Mouse (Mus musculus): ENCODE results near the gene Dbi. TPM values are rescaled to one million over a fixed set of nuclear protein-coding genes. Genes with fewer than 3 reads are reported as not detected.
"Not testable (repeated sequence)": the region's sequence is repeated elsewhere in the genome, so short reads cannot be mapped to it uniquely, and the experiment has no call there.

Gene Dbi
- polyA plus RNA-seq, 1 experiment from 2014 or later, result 816 TPM

GRCm38 (mm10) chr1:120099483-120099882 lies 21.4 kb downstream of the Dbi start:
- ATAC-seq (replicated peaks; ENCODE audit: low FRiP score, low TSS enrichment, low read depth) (no peak), DNase-seq (ENCODE audit: low spot score) (no peak)
- H3K27ac ChIP-seq (ENCODE audit: low read depth), result no peak overlapping the region
- H3K9ac ChIP-seq (ENCODE audit: low read length), result no peak overlapping the region
- 63% methylated on average over 6 of the region's 6 CpGs for WGBS
- H3K27me3 ChIP-seq (replicated peaks; ENCODE audit: control insufficient read depth, insufficient read depth, low read length), result no peaks in the 10 kb centered on the region
- H3K36me3 ChIP-seq (ENCODE audit: control insufficient read depth, insufficient read depth, low read length), result no peaks in the 10 kb centered on the region
- no peaks in the 10 kb centered on the region for H3K4me1 ChIP-seq (replicated peaks; ENCODE audit: control insufficient read depth, insufficient read depth, low read length)
- H3K4me3 ChIP-seq (ENCODE audit: low read depth, low read length), result no peak overlapping the region
- no peak overlapping the region for H3K4me2 ChIP-seq (ENCODE audit: low read length)
- no peaks in the 10 kb centered on the region for H3K9me3 ChIP-seq (ENCODE audit: control insufficient read depth, low read length)

- Histone ChIP-seq H3K4me1 (replicated peaks; ENCODE audit: control insufficient read depth, insufficient read depth, low read length) (no peaks in the 10 kb centered on the region), H3K36me3 (ENCODE audit: control insufficient read depth, insufficient read depth, low read length) (no peaks in the 10 kb centered on the region), H3K9ac (ENCODE audit: low read length) (no peak overlapping the region), H3K9me3 (ENCODE audit: control insufficient read depth, low read length) (no peaks in the 10 kb centered on the region), H3K27me3 (replicated peaks; ENCODE audit: control insufficient read depth, insufficient read depth, low read length) (no peaks in the 10 kb centered on the region), H3K4me3 (ENCODE audit: low read depth, low read length) (no peak overlapping the region), H3K27ac (ENCODE audit: low read depth) (no peak overlapping the region), H3K4me2 (ENCODE audit: low read length) (no peak overlapping the region)
- DNase-seq (ENCODE audit: low spot score) (peak; percentile 82), ATAC-seq (replicated peaks; ENCODE audit: low FRiP score, low TSS enrichment, low read depth) (no peak)
- 15% methylated on average over 7 of the region's 7 CpGs for WGBS
Measured at GRCm38 (mm10) chr1:120098327-120098726, 22.6 kb downstream of the Dbi start.

GRCm38 (mm10) chr1:120094920-120095319 lies 26.0 kb downstream of the Dbi start:
- Histone ChIP-seq H3K36me3 (ENCODE audit: control insufficient read depth, insufficient read depth, low read length) (no peaks in the 10 kb centered on the region), H3K4me1 (replicated peaks; ENCODE audit: control insufficient read depth, insufficient read depth, low read length) (no peaks in the 10 kb centered on the region), H3K4me2 (ENCODE audit: low read length) (no peak overlapping the region), H3K9me3 (ENCODE audit: control insufficient read depth, low read length) (0 out of 2 replicates have a peak, but pooled peaks cover 4% of the 10 kb centered on the region), H3K9ac (ENCODE audit: low read length) (no peak overlapping the region), H3K27me3 (replicated peaks; ENCODE audit: control insufficient read depth, insufficient read depth, low read length) (no peaks in the 10 kb centered on the region), H3K27ac (ENCODE audit: low read depth) (no peak overlapping the region), H3K4me3 (ENCODE audit: low read depth, low read length) (no peak overlapping the region)
- DNase-seq (ENCODE audit: low spot score), result no peak
- WGBS, result 75% methylated on average over 3 of the region's 3 CpGs
- ATAC-seq (replicated peaks; ENCODE audit: low FRiP score, low TSS enrichment, low read depth), result no peak

GRCm38 (mm10) chr1:120093482-120094134 lies 27.3 kb downstream of the Dbi start:
- H3K9me3 ChIP-seq (ENCODE audit: control insufficient read depth, low read length); H3K4me3 ChIP-seq (ENCODE audit: low read depth, low read length); H3K27ac ChIP-seq (ENCODE audit: low read depth); H3K9ac ChIP-seq (ENCODE audit: low read length); H3K36me3 ChIP-seq (ENCODE audit: control insufficient read depth, insufficient read depth, low read length); H3K27me3 ChIP-seq (replicated peaks; ENCODE audit: control insufficient read depth, insufficient read depth, low read length); H3K4me2 ChIP-seq (ENCODE audit: low read length); H3K4me1 ChIP-seq (replicated peaks; ENCODE audit: control insufficient read depth, insufficient read depth, low read length): not testable (repeated sequence)
- WGBS, result 57% methylated on average over 11 of the region's 14 CpGs
- 0 out of 2 replicates have a peak, but pooled peaks have one; percentile 25 for ATAC-seq (replicated peaks; ENCODE audit: low FRiP score, low TSS enrichment, low read depth)
- DNase-seq (ENCODE audit: low spot score), result peak; percentile 88

- 74% methylated on average over 8 of the region's 8 CpGs for WGBS
- ATAC-seq (replicated peaks; ENCODE audit: low FRiP score, low TSS enrichment, low read depth), result peak; percentile 70
- Histone ChIP-seq H3K27me3 (replicated peaks; ENCODE audit: control insufficient read depth, insufficient read depth, low read length) (no peaks in the 10 kb centered on the region), H3K4me1 (replicated peaks; ENCODE audit: control insufficient read depth, insufficient read depth, low read length) (no peaks in the 10 kb centered on the region), H3K27ac (ENCODE audit: low read depth) (no peak overlapping the region), H3K4me3 (ENCODE audit: low read depth, low read length) (no peak overlapping the region), H3K36me3 (ENCODE audit: control insufficient read depth, insufficient read depth, low read length) (no peaks in the 10 kb centered on the region), H3K9ac (ENCODE audit: low read length) (no peak overlapping the region), H3K4me2 (ENCODE audit: low read length) (no peak overlapping the region), H3K9me3 (ENCODE audit: control insufficient read depth, low read length) (0 out of 2 replicates have a peak, but pooled peaks cover 4% of the 10 kb centered on the region)
- DNase-seq (ENCODE audit: low spot score), result peak; percentile 58
Measured at GRCm38 (mm10) chr1:120090880-120091570, 29.9 kb downstream of the Dbi start.

- Histone ChIP-seq H3K9ac (ENCODE audit: low read length) (no peak overlapping the region), H3K27ac (ENCODE audit: low read depth) (no peak overlapping the region), H3K4me3 (ENCODE audit: low read depth, low read length) (no peak overlapping the region), H3K9me3 (ENCODE audit: control insufficient read depth, low read length) (0 out of 2 replicates have a peak, but pooled peaks cover 4% of the 10 kb centered on the region), H3K4me1 (replicated peaks; ENCODE audit: control insufficient read depth, insufficient read depth, low read length) (no peaks in the 10 kb centered on the region), H3K27me3 (replicated peaks; ENCODE audit: control insufficient read depth, insufficient read depth, low read length) (no peaks in the 10 kb centered on the region), H3K36me3 (ENCODE audit: control insufficient read depth, insufficient read depth, low read length) (no peaks in the 10 kb centered on the region), H3K4me2 (ENCODE audit: low read length) (no peak overlapping the region)
- whole genome bisulfite sequencing, result 43% methylated on average over 4 of the region's 5 CpGs
- DNase-seq (ENCODE audit: low spot score) (no peak), ATAC-seq (replicated peaks; ENCODE audit: low FRiP score, low TSS enrichment, low read depth) (no peak)
Measured at GRCm38 (mm10) chr1:120089180-120089579, 31.7 kb downstream of the Dbi start.

GRCm38 (mm10) chr1:120086644-120087043 lies 34.2 kb downstream of the Dbi start:
- DNase-seq (ENCODE audit: low spot score) (no peak), ATAC-seq (replicated peaks; ENCODE audit: low FRiP score, low TSS enrichment, low read depth) (no peak)
- Histone ChIP-seq H3K4me2 (ENCODE audit: low read length) (no peak overlapping the region), H3K4me1 (replicated peaks; ENCODE audit: control insufficient read depth, insufficient read depth, low read length) (peaks cover 14% of the 10 kb centered on the region; the same call in 1 of the 2 replicates), H3K4me3 (ENCODE audit: low read depth, low read length) (no peak overlapping the region), H3K36me3 (ENCODE audit: control insufficient read depth, insufficient read depth, low read length) (no peaks in the 10 kb centered on the region), H3K27ac (ENCODE audit: low read depth) (no peak overlapping the region), H3K9me3 (ENCODE audit: control insufficient read depth, low read length) (no peaks in the 10 kb centered on the region), H3K9ac (ENCODE audit: low read length) (no peak overlapping the region), H3K27me3 (replicated peaks; ENCODE audit: control insufficient read depth, insufficient read depth, low read length) (no peaks in the 10 kb centered on the region)
- 66% methylated on average over 13 of the region's 13 CpGs for WGBS

GRCm38 (mm10) chr1:120085696-120086095 lies 35.2 kb downstream of the Dbi start:
- Histone ChIP-seq H3K27ac (ENCODE audit: low read depth) (no peak overlapping the region), H3K36me3 (ENCODE audit: control insufficient read depth, insufficient read depth, low read length) (no peaks in the 10 kb centered on the region), H3K27me3 (replicated peaks; ENCODE audit: control insufficient read depth, insufficient read depth, low read length) (no peaks in the 10 kb centered on the region), H3K4me1 (replicated peaks; ENCODE audit: control insufficient read depth, insufficient read depth, low read length) (peaks cover 14% of the 10 kb centered on the region; the same call in 1 of the 2 replicates), H3K9me3 (ENCODE audit: control insufficient read depth, low read length) (no peaks in the 10 kb centered on the region), H3K9ac (ENCODE audit: low read length) (no peak overlapping the region), H3K4me3 (ENCODE audit: low read depth, low read length) (no peak overlapping the region), H3K4me2 (ENCODE audit: low read length) (no peak overlapping the region)
- ATAC-seq (replicated peaks; ENCODE audit: low FRiP score, low TSS enrichment, low read depth), result no peak
- 72% methylated on average over 3 of the region's 3 CpGs for WGBS
- no peak for DNase-seq (ENCODE audit: low spot score)

Data from intestine, embryonic 14.5 days (tissue).